Mouse (Mus musculus) embryonic fibroblast, embryonic 13.5 days (primary cell): ENCODE measurements around the gene Pdss2.
"Not testable (repeated sequence)": the region's sequence is repeated elsewhere in the genome, so short reads cannot be mapped to it uniquely, and the experiment has no call there.

Experiments used
- CTCF ChIP-seq: IDR thresholded peaks from 2 replicates; pipeline ENCODE4 v1.5.1; 2011; ENCODE audit warnings: mild to moderate bottlenecking, control low read depth, low read length, moderate library complexity, borderline replicate concordance; ENCODE audit not compliant: insufficient read depth
- POLR2A ChIP-seq: IDR thresholded peaks from 2 replicates; pipeline ENCODE4 v1.6.1; 2011; ENCODE audit warnings: low read depth, mild to moderate bottlenecking, control low read depth, low read length, moderate library complexity

- not testable (repeated sequence) for TF ChIP-seq POLR2A, CTCF
Observed at GRCm38 (mm10) chr10:43257500-43257899, 36.2 kb downstream of the Pdss2 start.
